Mouse (Mus musculus): Measurements from ENCODE around the gene Adgrl2. TPM values are rescaled to one million over a fixed set of nuclear protein-coding genes. Genes with fewer than 3 reads are reported as not detected.

Adgrl2 gene
- total RNA-seq, 1 experiment from 2014 or later = 34.7 TPM

GRCm38 (mm10) chr3:148895396-148896109, 94.8 kb downstream of the Adgrl2 start:
- ATAC-seq (replicated peaks; ENCODE audit: low read depth, poor library complexity, severe bottlenecking) = peak; percentile 92

- ATAC-seq (replicated peaks; ENCODE audit: low read depth, poor library complexity, severe bottlenecking) = 0 out of 2 replicates have a peak, but pooled peaks have one; percentile 4
Observed at GRCm38 (mm10) chr3:148894867-148895266, 95.5 kb downstream of the Adgrl2 start.

GRCm38 (mm10) chr3:148887902-148888301, 102.5 kb downstream of the Adgrl2 start:
- no peak for ATAC-seq (replicated peaks; ENCODE audit: low read depth, poor library complexity, severe bottlenecking)

GRCm38 (mm10) chr3:148886956-148887355, 103.4 kb downstream of the Adgrl2 start:
- ATAC-seq (replicated peaks; ENCODE audit: low read depth, poor library complexity, severe bottlenecking) = no peak

GRCm38 (mm10) chr3:148885980-148886668, 104.2 kb downstream of the Adgrl2 start:
- peak; percentile 87 for ATAC-seq (replicated peaks; ENCODE audit: low read depth, poor library complexity, severe bottlenecking)

GRCm38 (mm10) chr3:148885184-148885583, 105.2 kb downstream of the Adgrl2 start:
- ATAC-seq (replicated peaks; ENCODE audit: low read depth, poor library complexity, severe bottlenecking) = no peak

GRCm38 (mm10) chr3:148881431-148881830, 108.9 kb downstream of the Adgrl2 start:
- ATAC-seq (replicated peaks; ENCODE audit: low read depth, poor library complexity, severe bottlenecking) = no peak

- ATAC-seq (replicated peaks; ENCODE audit: low read depth, poor library complexity, severe bottlenecking) = no peak
Observed at GRCm38 (mm10) chr3:148872563-148872962, 117.8 kb downstream of the Adgrl2 start.

- ATAC-seq (replicated peaks; ENCODE audit: low read depth, poor library complexity, severe bottlenecking) = no peak
Observed at GRCm38 (mm10) chr3:148871792-148872464, 118.4 kb downstream of the Adgrl2 start.

GRCm38 (mm10) chr3:148867618-148868017, 122.7 kb downstream of the Adgrl2 start:
- ATAC-seq (replicated peaks; ENCODE audit: low read depth, poor library complexity, severe bottlenecking) = peak; percentile 92

GRCm38 (mm10) chr3:148866633-148867032, 123.7 kb downstream of the Adgrl2 start:
- peak; percentile 57 for ATAC-seq (replicated peaks; ENCODE audit: low read depth, poor library complexity, severe bottlenecking)

GRCm38 (mm10) chr3:148866053-148866452, 124.3 kb downstream of the Adgrl2 start:
- no peak for ATAC-seq (replicated peaks; ENCODE audit: low read depth, poor library complexity, severe bottlenecking)

GRCm38 (mm10) chr3:148865234-148865633, 125.1 kb downstream of the Adgrl2 start:
- ATAC-seq (replicated peaks; ENCODE audit: low read depth, poor library complexity, severe bottlenecking) = no peak

GRCm38 (mm10) chr3:148861860-148862259, 128.5 kb downstream of the Adgrl2 start:
- no peak for ATAC-seq (replicated peaks; ENCODE audit: low read depth, poor library complexity, severe bottlenecking)

- ATAC-seq (replicated peaks; ENCODE audit: low read depth, poor library complexity, severe bottlenecking) = no peak
Observed at GRCm38 (mm10) chr3:148854306-148854910, 135.9 kb downstream of the Adgrl2 start.

GRCm38 (mm10) chr3:148853372-148853771, 137.0 kb downstream of the Adgrl2 start:
- ATAC-seq (replicated peaks; ENCODE audit: low read depth, poor library complexity, severe bottlenecking) = no peak

GRCm38 (mm10) chr3:148852556-148852955, 137.8 kb downstream of the Adgrl2 start:
- peak; percentile 79 for ATAC-seq (replicated peaks; ENCODE audit: low read depth, poor library complexity, severe bottlenecking)

GRCm38 (mm10) chr3:148850821-148851220, 139.5 kb downstream of the Adgrl2 start:
- no peak for ATAC-seq (replicated peaks; ENCODE audit: low read depth, poor library complexity, severe bottlenecking)

- ATAC-seq (replicated peaks; ENCODE audit: low read depth, poor library complexity, severe bottlenecking) = no peak
Observed at GRCm38 (mm10) chr3:148848366-148848765, 142.0 kb downstream of the Adgrl2 start.

- ATAC-seq (replicated peaks; ENCODE audit: low read depth, poor library complexity, severe bottlenecking) = peak; percentile 99
Observed at GRCm38 (mm10) chr3:148844182-148844581, 146.2 kb downstream of the Adgrl2 start.

All from common myeloid progenitor, adult 5-6 weeks (primary cell).